Comparison of ENCODE assay signal across 8 mouse cellular contexts in genomic region chr11:22971835-22972709, GRCm38 (mm10). TPM values are rescaled to one million over a fixed set of nuclear protein-coding genes. Genes with fewer than 3 reads are reported as not detected.
DNase-seq lines count a peak whose midpoint lies in the region; ATAC-seq and TF ChIP-seq lines count a peak whose summit lies in the region.

TSS of gene Zrsr1 (plus strand) at chr11:22972005.

- DNase-seq in forebrain, embryonic 10.5 days (ENCODE audit: extremely low spot score, low spot score), result peak; percentile 53
- DNase-seq in kidney, postnatal 14 days, result peak; percentile 83
- peak; percentile 78 for DNase-seq in telencephalon, adult 2 months (ENCODE audit: low read depth, low spot score)

- no peak for TF ChIP-seq CTCF in E14TG2a.4 (conservative IDR thresholded peaks at IDR 0.05; ENCODE audit: low read length)

- H3K27ac ChIP-seq in brown adipose tissue, adult 24 weeks (replicated peaks; ENCODE audit: low read depth, low read length), result peak within 1 kb of the TSS; percentile 98
- peak within 1 kb of the TSS; percentile 84 for H3K27ac ChIP-seq in forebrain, embryonic 10.5 days
- H3K27ac ChIP-seq in heart, embryonic 15.5 days, result peak within 1 kb of the TSS; percentile 79
- peak within 1 kb of the TSS; percentile 97 for H3K27ac ChIP-seq in liver, embryonic 16.5 days (ENCODE audit: low read length)
- H3K27ac ChIP-seq in neural tube, embryonic 12.5 days, result no peak within 1 kb of the TSS

- peak within 1 kb of the TSS; percentile 84 for H3K4me3 ChIP-seq in E14TG2a.4 (replicated peaks; ENCODE audit: low read length)
- H3K4me3 ChIP-seq in brown adipose tissue, adult 24 weeks (ENCODE audit: insufficient read depth, low read depth, low read length), result peak within 1 kb of the TSS; percentile 84
- H3K4me3 ChIP-seq in forebrain, embryonic 10.5 days, result peak within 1 kb of the TSS; percentile 52
- peak within 1 kb of the TSS; percentile 58 for H3K4me3 ChIP-seq in heart, embryonic 15.5 days
- peak within 1 kb of the TSS; percentile 72 for H3K4me3 ChIP-seq in liver, embryonic 16.5 days (ENCODE audit: low read depth, low read length)
- H3K4me3 ChIP-seq in neural tube, embryonic 12.5 days, result peak within 1 kb of the TSS; percentile 44

- peaks cover 40% of the 10 kb centered on the region for H3K36me3 ChIP-seq in E14TG2a.4 (ENCODE audit: insufficient read depth, low read length)
- H3K36me3 ChIP-seq in forebrain, embryonic 10.5 days (replicated peaks), result peaks cover 64% of the 10 kb centered on the region
- peaks cover 16% of the 10 kb centered on the region; the same call in 1 of the 2 replicates for H3K36me3 ChIP-seq in heart, embryonic 15.5 days
- H3K36me3 ChIP-seq in liver, embryonic 16.5 days (ENCODE audit: control insufficient read depth, insufficient read depth), result peaks cover 3% of the 10 kb centered on the region
- peaks cover 18% of the 10 kb centered on the region for H3K36me3 ChIP-seq in neural tube, embryonic 12.5 days

- H3K27me3 ChIP-seq in E14TG2a.4 (ENCODE audit: insufficient read depth, low read length), result no peaks in the 10 kb centered on the region
- no peaks in the 10 kb centered on the region for H3K27me3 ChIP-seq in forebrain, embryonic 10.5 days (ENCODE audit: poor library complexity, severe bottlenecking)
- H3K27me3 ChIP-seq in heart, embryonic 15.5 days, result no peaks in the 10 kb centered on the region
- H3K27me3 ChIP-seq in liver, embryonic 16.5 days (ENCODE audit: control insufficient read depth, insufficient read depth, low read depth, low read length), result no peaks in the 10 kb centered on the region
- no peaks in the 10 kb centered on the region for H3K27me3 ChIP-seq in neural tube, embryonic 12.5 days (replicated peaks)

- 59% methylated on average over 56 of the region's 56 CpGs for WGBS in forebrain, embryonic 10.5 days
- whole genome bisulfite sequencing in heart, embryonic 15.5 days, result 49% methylated on average over 56 of the region's 56 CpGs
- WGBS in liver, embryonic 16.5 days (ENCODE audit: insufficient replicate concordance), result 49% methylated on average over 56 of the region's 56 CpGs
- 52% methylated on average over 56 of the region's 56 CpGs for WGBS in neural tube, embryonic 12.5 days

- peak; percentile 70 for ATAC-seq in heart, embryonic 15.5 days (replicated peaks; ENCODE audit: insufficient number of reproducible peaks, insufficient read depth, low FRiP score, low read depth)
- peak; percentile 88 for ATAC-seq in liver, embryonic 16.5 days (ENCODE audit: low read depth)
- ATAC-seq in neural tube, embryonic 12.5 days (ENCODE audit: low FRiP score, low read depth), result peak; percentile 80

- peaks cover 93% of the 10 kb centered on the region for H3K9me3 ChIP-seq in E14TG2a.4 (ENCODE audit: low read length)
- H3K9me3 ChIP-seq in forebrain, embryonic 10.5 days, result peaks cover 47% of the 10 kb centered on the region
- H3K9me3 ChIP-seq in heart, embryonic 15.5 days (replicated peaks), result peaks cover 4% of the 10 kb centered on the region; the same call in 1 of the 2 replicates
- no peaks in the 10 kb centered on the region; the same call in 1 of the 2 replicates for H3K9me3 ChIP-seq in liver, embryonic 16.5 days (replicated peaks; ENCODE audit: control insufficient read depth, low read length)
- peaks cover 23% of the 10 kb centered on the region; the same call in 1 of the 2 replicates for H3K9me3 ChIP-seq in neural tube, embryonic 12.5 days

- peak within 1 kb of the TSS; percentile 78 for H3K4me2 ChIP-seq in heart, embryonic 15.5 days
- H3K4me2 ChIP-seq in liver, embryonic 16.5 days (ENCODE audit: low read depth, low read length), result peak within 1 kb of the TSS; percentile 75
- H3K4me2 ChIP-seq in neural tube, embryonic 12.5 days (replicated peaks), result peak within 1 kb of the TSS; percentile 62

- H3K9ac ChIP-seq in heart, embryonic 15.5 days, result peak within 1 kb of the TSS; percentile 53
- peak within 1 kb of the TSS; percentile 76 for H3K9ac ChIP-seq in liver, embryonic 16.5 days (ENCODE audit: low read depth, low read length)
- H3K9ac ChIP-seq in neural tube, embryonic 12.5 days, result peak within 1 kb of the TSS; percentile 52

- H3K4me1 ChIP-seq in E14TG2a.4 (replicated peaks; ENCODE audit: low read depth, low read length), result peaks cover 31% of the 10 kb centered on the region
- H3K4me1 ChIP-seq in brown adipose tissue, adult 24 weeks (ENCODE audit: control insufficient read depth, insufficient read depth, insufficient read length, low read length), result peaks cover 6% of the 10 kb centered on the region; the same call in 1 of the 2 replicates
- H3K4me1 ChIP-seq in forebrain, embryonic 10.5 days, result peaks cover 38% of the 10 kb centered on the region
- peaks cover 13% of the 10 kb centered on the region for H3K4me1 ChIP-seq in heart, embryonic 15.5 days (replicated peaks)
- H3K4me1 ChIP-seq in liver, embryonic 16.5 days (ENCODE audit: control insufficient read depth, low read depth, low read length), result peaks cover 6% of the 10 kb centered on the region
- H3K4me1 ChIP-seq in neural tube, embryonic 12.5 days, result peaks cover 17% of the 10 kb centered on the region

RNA-seq across cellular contexts. Expression of gene Zrsr1, which starts in this region (rescaled TPM):
- polyA plus RNA-seq in brown adipose tissue, adult 24 weeks (2012; ENCODE audit: insufficient read depth, insufficient read length, missing spikeins), result 29.4 and 32.5 TPM in 2 replicates
- 2.4 and 2.8 TPM in 2 replicates for polyA plus RNA-seq in forebrain, embryonic 10.5 days (2016; fragmentation: Nextera tagmentation; extraction: Ambion mirVana)
- 2.4 and 2.7 TPM in 2 replicates for polyA plus RNA-seq in heart, embryonic 15.5 days (2015; fragmentation: Nextera tagmentation; extraction: Ambion mirVana)
- 3.1 and 3.8 TPM in 2 replicates for polyA plus RNA-seq in liver, embryonic 16.5 days (2015; fragmentation: Nextera tagmentation; extraction: Ambion mirVana)
- polyA plus RNA-seq in neural tube, embryonic 12.5 days (2016; fragmentation: Nextera tagmentation; extraction: Ambion mirVana), result 4.6 and 6.3 TPM in 2 replicates
